Mouse (Mus musculus) liver, adult 2 months (tissue): ENCODE measurements at regions not wholly inside any gene's neighbourhood (a gene's known extent, or its start where the extent isn't known, plus 50 kb on each side); places are given as distances from the start of the nearest gene placed in this dataset.

Source experiments
- DNase-seq: peaks from one replicate; pipeline ENCODE4 v3.0.0-alpha.2; 2011; ENCODE audit warnings: low read depth, low spot score; ENCODE audit errors: extremely low read depth
- H3K27ac ChIP-seq: fragments of 200-500 bp; replicated peaks from 2 replicates; pipeline ENCODE4 v1.5.1; 2012; ENCODE audit warnings: low read depth, mild to moderate bottlenecking, control low read depth, inconsistent platforms, low read length; ENCODE audit not compliant: insufficient read depth
- H3K27me3 ChIP-seq: fragments of 200-500 bp; 2 replicates; pipeline ENCODE4 v1.6.1; 2012; ENCODE audit warnings: mild to moderate bottlenecking, moderate library complexity, low read length, inconsistent platforms; ENCODE audit not compliant: control insufficient read depth, insufficient read depth
- H3K36me3 ChIP-seq: fragments of 200-500 bp; 2 replicates; pipeline ENCODE4 v1.6.1; 2012; ENCODE audit warnings: low read length, inconsistent platforms; ENCODE audit not compliant: control insufficient read depth, insufficient read depth
- H3K4me1 ChIP-seq: fragments of 200-500 bp; 2 replicates; pipeline ENCODE4 v1.6.1; 2011; ENCODE audit warnings: low read length; ENCODE audit not compliant: control insufficient read depth, insufficient read depth
- H3K4me3 ChIP-seq: fragments of 200-500 bp; 2 replicates; pipeline ENCODE4 v1.5.1; 2011; ENCODE audit warnings: low read depth, mild to moderate bottlenecking, control low read depth, low read length, moderate library complexity; ENCODE audit not compliant: insufficient read depth
- H3K79me2 ChIP-seq: fragments of 200-500 bp; 2 replicates; pipeline ENCODE4 v1.6.1; 2012; ENCODE audit warnings: inconsistent platforms, mild to moderate bottlenecking, low read length, moderate library complexity; ENCODE audit not compliant: control insufficient read depth, insufficient read depth
- H3K9ac ChIP-seq: fragments of 200-500 bp; 2 replicates; pipeline ENCODE4 v1.6.1; 2012; ENCODE audit warnings: low read depth, mild to moderate bottlenecking, control low read depth, inconsistent platforms, low read length
- CTCF ChIP-seq: fragments of 200-500 bp; IDR thresholded peaks from 2 replicates; pipeline ENCODE4 v1.5.1; 2011; ENCODE audit warnings: low read depth, low read length, control low read depth
- POLR2A ChIP-seq: fragments of 200-500 bp; IDR thresholded peaks from 2 replicates; pipeline ENCODE4 v1.6.1; 2011; ENCODE audit warnings: low read length, control low read depth; ENCODE audit not compliant: insufficient read depth; ENCODE audit errors: extremely low read depth
- WGBS: fragments of 180-500 bp; shearing (Covaris S2); methylation state at CpG from one replicate; pipeline ENCODE4 v1.1.7; 2018; 5-methylcytosine and 5-hydroxymethylcytosine counted together

DNA sequence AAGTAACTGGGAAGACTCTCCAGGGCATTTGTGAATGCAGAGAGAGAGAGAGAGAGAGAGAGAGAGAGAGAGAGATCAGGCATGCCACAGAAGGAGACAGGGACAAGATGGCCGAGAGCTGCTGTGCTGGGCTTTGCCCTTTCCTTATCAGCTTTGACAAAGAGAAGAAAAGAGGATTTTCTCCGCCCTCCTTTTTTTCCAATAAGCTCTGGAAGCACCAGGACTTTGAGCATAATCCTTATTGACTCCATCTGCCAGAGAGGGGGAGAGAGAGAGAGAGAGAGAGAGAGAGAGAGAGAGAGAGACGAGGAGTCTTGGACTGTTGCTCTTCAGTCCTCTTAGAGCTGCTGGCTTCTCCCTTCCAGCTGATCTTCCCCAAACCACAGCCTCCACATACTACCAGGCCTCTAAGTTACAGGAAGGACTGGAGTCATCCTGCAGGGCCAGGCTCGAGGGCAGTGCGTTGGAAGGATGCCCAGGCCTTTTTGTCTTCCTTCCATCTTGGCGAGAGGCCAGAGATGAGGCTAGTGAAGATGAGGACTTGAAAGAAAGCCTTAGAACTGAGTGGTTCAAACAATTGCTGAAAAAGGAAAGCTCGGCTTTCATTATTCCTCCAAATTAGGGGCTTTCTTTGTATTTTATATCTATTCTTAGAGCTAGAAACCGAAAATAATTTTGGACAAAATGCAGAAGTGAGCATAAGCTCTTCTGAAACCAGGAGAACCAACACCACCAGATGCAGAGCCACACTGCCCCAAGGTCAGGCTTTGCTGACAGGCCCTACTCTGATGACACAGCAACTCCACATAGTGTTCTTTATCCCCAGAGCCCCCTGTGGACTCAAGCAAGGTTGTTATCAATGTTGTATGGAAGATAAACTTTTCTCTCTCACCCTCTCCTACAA is 59.3 kb upstream of the Kcnd3 start:
- Histone ChIP-seq H3K27ac (no peak overlapping the region), H3K9ac (no peak overlapping the region), H3K4me1 (no peaks in the 10 kb centered on the region), H3K79me2 (no peaks in the 10 kb centered on the region), H3K27me3 (no peaks in the 10 kb centered on the region), H3K4me3 (no peak overlapping the region), H3K36me3 (no peaks in the 10 kb centered on the region)
- WGBS = 39% methylated on average over 8 of the region's 8 CpGs
- TF ChIP-seq CTCF (no peak), POLR2A (no peak)
- DNase-seq = peak; percentile 27
